Mouse (Mus musculus) left cerebral cortex, postnatal 10 days (tissue): ENCODE measurements around the gene Alox12e. TPM values are rescaled to one million over a fixed set of nuclear protein-coding genes. Genes with fewer than 3 reads are reported as not detected.

ENCODE experiments used
- DNase-seq, 2 experiments: peaks; one replicate each; pipeline ENCODE4 v3.0.0; 2021 to 2022; ENCODE audit warnings: low spot score in 2 of 2, mixed read lengths in 1 of 2; ENCODE audit errors: extremely low spot score in 1 of 2
- intact Hi-C: fragments of 180-260 bp; cut with DNase I; formaldehyde crosslinking; loops from one replicate; pipeline ENCODE4 v1.15.1; 2025
- total RNA-seq, 2 experiments: library from RNA; stranded (reverse); gene quantifications; 2 replicates each; pipeline ENCODE4 v1.2.3; 2021

Gene Alox12e
- total RNA-seq, 2 experiments from 2014 or later = 0.20 to 0.45 TPM

- DNase-seq = no peak
- intact Hi-C loops = no loop called here
These were observed 31.2 kb downstream of the Alox12e start for GRCm38 (mm10) chr11:70291235-70291634.

DNA sequence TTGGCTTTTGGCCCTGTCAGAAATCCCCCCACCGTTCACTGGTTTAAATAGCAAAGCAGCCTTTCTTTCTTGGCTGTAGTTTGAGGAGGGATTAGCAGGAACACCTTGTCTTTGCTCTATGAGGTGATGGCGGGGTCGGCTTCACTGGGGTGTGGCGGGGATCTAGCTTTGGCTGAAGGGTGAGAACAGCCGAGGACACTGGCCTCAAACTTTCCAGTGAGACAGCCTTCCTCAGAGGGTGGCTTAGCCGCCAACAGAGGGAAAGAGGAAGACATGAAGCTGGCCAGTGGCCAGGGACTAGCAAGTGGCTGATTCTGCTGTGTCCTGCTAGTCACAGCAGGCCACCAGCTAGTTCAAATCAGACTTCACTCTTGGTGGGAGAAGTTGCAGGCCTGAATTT is 33.2 kb downstream of the Alox12e start:
- peak; percentile 15 to 73 for DNase-seq
- intact Hi-C loops = no loop called here

GRCm38 (mm10) chr11:70288102-70288501 is 34.3 kb downstream of the Alox12e start:
- intact Hi-C loops = no loop called here
- DNase-seq = no peak

DNA sequence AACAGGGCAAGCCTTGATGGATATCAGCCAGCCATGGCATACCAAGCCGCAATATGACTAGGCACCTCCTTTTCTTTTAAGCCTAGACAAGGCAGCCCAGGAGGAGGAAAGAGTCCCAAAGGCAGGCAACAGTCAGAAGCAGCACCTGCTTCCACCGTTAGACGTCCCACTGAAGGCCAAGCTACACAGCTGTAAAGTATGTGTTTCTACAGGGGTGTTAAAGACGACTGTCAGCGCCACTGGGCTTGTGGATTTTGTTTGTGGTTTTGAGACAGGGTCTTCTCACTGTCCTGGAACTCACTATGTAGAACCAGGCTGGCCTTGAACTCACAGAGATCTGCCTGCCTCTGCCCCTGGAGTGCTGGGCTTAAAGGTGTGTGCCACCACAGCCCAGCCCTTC is 36.7 kb downstream of the Alox12e start:
- intact Hi-C loops = no loop called here
- no peak for DNase-seq

DNA sequence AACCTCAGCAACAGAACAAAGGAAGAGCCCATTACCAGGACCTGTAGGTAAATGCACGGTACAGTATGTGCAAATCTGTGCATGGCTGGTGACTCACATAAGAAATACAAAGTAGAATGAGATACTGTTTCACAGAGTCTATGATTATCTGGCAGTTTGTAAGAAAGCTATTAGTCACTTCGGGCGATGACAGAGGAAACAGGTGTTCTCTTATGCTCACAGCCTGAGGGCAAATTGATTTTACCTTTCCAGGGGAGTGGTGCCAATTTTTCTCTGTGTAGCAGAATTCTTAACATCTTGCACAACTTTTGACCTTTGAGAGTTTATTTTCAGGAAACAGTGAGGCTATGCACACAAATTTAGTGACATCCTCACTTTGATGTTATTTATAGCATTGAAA is 37.7 kb downstream of the Alox12e start:
- no peak for DNase-seq
- intact Hi-C loops = no loop called here

GRCm38 (mm10) chr11:70283666-70284065 is 38.8 kb downstream of the Alox12e start:
- DNase-seq = no peak
- intact Hi-C loops = no loop called here

DNA sequence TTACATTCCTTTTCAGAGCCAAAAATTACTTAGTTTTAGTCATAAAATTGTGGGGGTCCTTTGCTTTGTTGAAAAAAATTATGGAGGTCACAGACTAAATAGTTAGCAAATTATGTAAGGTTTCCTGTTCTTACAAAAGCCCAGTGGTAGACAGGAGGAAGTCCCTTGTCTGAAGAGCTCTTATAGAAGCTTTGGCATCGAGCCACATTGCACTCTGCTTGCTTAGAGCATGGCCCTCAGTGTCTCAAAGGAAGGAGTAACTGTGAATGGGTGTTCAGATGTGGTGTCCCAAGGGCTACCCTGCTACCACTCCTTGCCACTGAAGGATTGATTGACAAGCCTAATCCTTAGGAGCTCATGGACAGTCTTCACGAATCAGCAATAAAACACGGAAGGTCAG is 42.0 kb downstream of the Alox12e start:
- peak; percentile 8 to 68 for DNase-seq
- intact Hi-C loops = no loop called here

GRCm38 (mm10) chr11:70278961-70279360 is 43.5 kb downstream of the Alox12e start:
- DNase-seq = no peak
- intact Hi-C loops = no loop called here

GRCm38 (mm10) chr11:70271641-70272040 is 50.8 kb downstream of the Alox12e start:
- intact Hi-C loops = no loop called here
- no peak for DNase-seq

- intact Hi-C loops = no loop called here
- no peak for DNase-seq
These were observed 56.0 kb downstream of the Alox12e start for GRCm38 (mm10) chr11:70266405-70266804.

- intact Hi-C loops = no loop called here
- no peak for DNase-seq
These were observed 56.6 kb downstream of the Alox12e start for GRCm38 (mm10) chr11:70265819-70266218.

Other genes starting within 250 kb of the Alox12e start
- not detected for gene Asgr2, start 230.0 kb downstream of the Alox12e start, total RNA-seq
- gene Mgl2, start 192.3 kb downstream of the Alox12e start, total RNA-seq = under 1 TPM; 0.30 to 0.36 TPM
- 1 to 10 TPM; 1.2 to 3.4 TPM for gene Clec10a, start 166.4 kb downstream of the Alox12e start, total RNA-seq
- gene Slc16a11, start 109.9 kb downstream of the Alox12e start, total RNA-seq = 10 to 100 TPM; 33.9 to 37.1 TPM
- 10 to 100 TPM in 1 of 2 experiments, 1 to 10 TPM in 1; 8.9 to 10.6 TPM for gene Slc16a13, start 101.6 kb downstream of the Alox12e start, total RNA-seq
- 1 to 10 TPM; 7.1 to 8.6 TPM for gene Bcl6b, start 92.8 kb downstream of the Alox12e start, total RNA-seq
- 10 to 100 TPM; 53.7 to 54.1 TPM for gene 0610010K14Rik, start 84.7 kb downstream of the Alox12e start, total RNA-seq
- gene Gm21988, start 82.8 kb downstream of the Alox12e start, total RNA-seq = 1 to 10 TPM; 6.0 to 8.7 TPM
- 100 to 1,000 TPM; 279 to 285 TPM for gene Rnasek, start 82.8 kb downstream of the Alox12e start, total RNA-seq
- gene Alox12, start 67.3 kb downstream of the Alox12e start, total RNA-seq = under 1 TPM; 0.32 to 0.41 TPM
- not detected for gene Alox15, start 29.4 kb upstream of the Alox12e start, total RNA-seq
- gene Pelp1, start 87.4 kb upstream of the Alox12e start, total RNA-seq = 10 to 100 TPM; 48.1 to 48.6 TPM
- 10 to 100 TPM; 75.3 to 76.9 TPM for gene Arrb2, start 110.0 kb upstream of the Alox12e start, total RNA-seq
- gene Med11, start 129.3 kb upstream of the Alox12e start, total RNA-seq = 10 to 100 TPM; 20.7 to 23.1 TPM
- 1 to 10 TPM; 1.0 to 1.1 TPM for gene Zmynd15, start 136.8 kb upstream of the Alox12e start, total RNA-seq
- under 1 TPM; 0.69 to 0.71 TPM for gene Cxcl16, start 137.4 kb upstream of the Alox12e start, total RNA-seq
- 1 to 10 TPM; 1.4 to 1.5 TPM for gene Tm4sf5, start 182.6 kb upstream of the Alox12e start, total RNA-seq
- not detected for gene Vmo1, start 192.0 kb upstream of the Alox12e start, total RNA-seq
- not detected for gene Gltpd2, start 196.6 kb upstream of the Alox12e start, total RNA-seq
- 100 to 1,000 TPM; 218 to 220 TPM for gene Psmb6, start 202.7 kb upstream of the Alox12e start, total RNA-seq
- gene Gm40193, start 210.3 kb upstream of the Alox12e start, total RNA-seq = not detected
- 10 to 100 TPM; 21.4 to 24.5 TPM for gene Pld2, start 217.4 kb upstream of the Alox12e start, total RNA-seq
- gene Mink1, start 240.3 kb upstream of the Alox12e start, total RNA-seq = 100 to 1,000 TPM; 252 to 262 TPM